Mouse (Mus musculus) left cerebral cortex, postnatal 4 days (tissue): ENCODE measurements around the gene Actr10. TPM values are rescaled to one million over a fixed set of nuclear protein-coding genes. Genes with fewer than 3 reads are reported as not detected.

ENCODE experiments used
- total RNA-seq, 2 experiments: library from RNA; stranded (reverse); gene quantifications; 2 replicates each; pipeline ENCODE4 v1.2.3; 2021

Gene Actr10
- total RNA-seq, 2 experiments from 2014 or later = 182 to 192 TPM

Other genes starting within 250 kb of the Actr10 start
- gene Frmd6, start 112.3 kb upstream of the Actr10 start, total RNA-seq = 10 to 100 TPM; 21.2 to 24.6 TPM
- 100 to 1,000 TPM; 272 to 286 TPM for gene Psma3, start 36.8 kb downstream of the Actr10 start, total RNA-seq
- gene Arid4a, start 78.1 kb downstream of the Actr10 start, total RNA-seq = 10 to 100 TPM; 36.1 to 38.4 TPM
- gene Tomm20l, start 173.6 kb downstream of the Actr10 start, total RNA-seq = not detected
- gene Timm9, start 198.8 kb downstream of the Actr10 start, total RNA-seq = 10 to 100 TPM; 71.2 to 75.9 TPM
- gene 2700049A03Rik, start 199.0 kb downstream of the Actr10 start, total RNA-seq = 10 to 100 TPM in 1 of 2 experiments, 1 to 10 TPM in 1; 9.5 to 10.2 TPM